Mouse (Mus musculus) liver, embryonic 16.5 days (tissue): Measurements from ENCODE around the gene Gm17949. TPM values are rescaled to one million over a fixed set of nuclear protein-coding genes. Genes with fewer than 3 reads are reported as not detected.

Source experiments
- ATAC-seq: fragments of 200-750 bp; cut with Nextera tagmentation; 2 replicates; pipeline ENCODE4 v1.8.0; 2017; ENCODE audit warnings: low read depth, mild to moderate bottlenecking, moderate number of reproducible peaks, moderate library complexity
- H3K27ac ChIP-seq: fragments of 300-500 bp; sonication (generic); 2 replicates; pipeline ENCODE4 v1.5.1; 2014; ENCODE audit warnings: mild to moderate bottlenecking, low read length
- H3K27me3 ChIP-seq: fragments of 300-500 bp; sonication (generic); 2 replicates; pipeline ENCODE4 v1.6.1; 2014; ENCODE audit warnings: low read depth, low read length, mixed read lengths; ENCODE audit not compliant: control insufficient read depth, insufficient read depth
- H3K36me3 ChIP-seq: fragments of 300-500 bp; sonication (generic); 2 replicates; pipeline ENCODE4 v1.6.1; 2014; ENCODE audit warnings: mild to moderate bottlenecking; ENCODE audit not compliant: control insufficient read depth, insufficient read depth
- H3K4me1 ChIP-seq: fragments of 300-500 bp; sonication (generic); 2 replicates; pipeline ENCODE4 v1.6.1; 2014; ENCODE audit warnings: low read depth, low read length, mixed read lengths; ENCODE audit not compliant: control insufficient read depth
- H3K4me2 ChIP-seq: fragments of 300-500 bp; sonication (generic); 2 replicates; pipeline ENCODE4 v1.6.1; 2014; ENCODE audit warnings: low read depth, low read length, mixed read lengths
- H3K4me3 ChIP-seq: fragments of 300-500 bp; sonication (generic); 2 replicates; pipeline ENCODE4 v1.5.1; 2014; ENCODE audit warnings: low read depth, mild to moderate bottlenecking, low read length
- H3K9ac ChIP-seq: fragments of 300-500 bp; sonication (generic); 2 replicates; pipeline ENCODE4 v1.6.1; 2014; ENCODE audit warnings: low read depth, low read length
- H3K9me3 ChIP-seq: fragments of 300-500 bp; sonication (generic); replicated peaks from 2 replicates; pipeline ENCODE4 v1.6.1; 2016; ENCODE audit warnings: low read length; ENCODE audit not compliant: control insufficient read depth
- WGBS: fragments of 180-500 bp; shearing (Covaris S2); extraction: QIAGEN DNeasy Blood & Tissue Kit; methylation state at CpG from one replicate; pipeline ENCODE4 v1.1.7; 2014; ENCODE audit not compliant: insufficient replicate concordance; 5-methylcytosine and 5-hydroxymethylcytosine counted together
- polyA plus RNA-seq: library from polyadenylated mRNA; unstranded; fragments of >200 nt; fragmentation: Nextera tagmentation; extraction: Ambion mirVana; gene quantifications from 2 replicates; pipeline ENCODE4 v1.2.1, GENCODE M21; 2015

Gene Gm17949
- polyA plus RNA-seq, 1 experiment from 2014 or later = 0.21 TPM

- peak overlapping the region; percentile 73 for H3K4me3 ChIP-seq
- H3K36me3 ChIP-seq = peaks cover 12% of the 10 kb centered on the region
- H3K27me3 ChIP-seq = no peaks in the 10 kb centered on the region
- no peak overlapping the region for H3K27ac ChIP-seq
- H3K4me2 ChIP-seq = peak overlapping the region; percentile 87
- 67% methylated on average over 7 of the region's 7 CpGs for WGBS
- ATAC-seq = no peak
- no peaks in the 10 kb centered on the region for H3K9me3 ChIP-seq
- H3K4me1 ChIP-seq = peaks cover 15% of the 10 kb centered on the region
- no peak overlapping the region for H3K9ac ChIP-seq
Measured at GRCm38 (mm10) chr17:56988921-56989430, 22.3 kb upstream of the Gm17949 start.

- WGBS = 2% methylated on average over 25 of the region's 25 CpGs
- Histone ChIP-seq H3K4me2 (peak overlapping the region; percentile 87), H3K4me1 (peaks cover 15% of the 10 kb centered on the region), H3K27me3 (no peaks in the 10 kb centered on the region), H3K36me3 (peaks cover 14% of the 10 kb centered on the region), H3K9ac (peak overlapping the region; percentile 71), H3K27ac (peak overlapping the region; percentile 62), H3K9me3 (no peaks in the 10 kb centered on the region), H3K4me3 (peak overlapping the region; percentile 73)
- ATAC-seq = peak; percentile 83
Measured at GRCm38 (mm10) chr17:56989467-56990114, 21.7 kb upstream of the Gm17949 start.

- Histone ChIP-seq H3K4me1 (peaks cover 15% of the 10 kb centered on the region), H3K27ac (peak within 1 kb of the TSS; percentile 62), H3K4me3 (peak within 1 kb of the TSS; percentile 73), H3K27me3 (no peaks in the 10 kb centered on the region), H3K4me2 (peak within 1 kb of the TSS; percentile 87), H3K36me3 (peaks cover 19% of the 10 kb centered on the region), H3K9ac (peak within 1 kb of the TSS; percentile 71), H3K9me3 (no peaks in the 10 kb centered on the region)
- peak; percentile 97 for ATAC-seq
- WGBS = under 1% methylated on average over 52 of the region's 52 CpGs
Measured at GRCm38 (mm10) chr17:56990115-56990746, 21.0 kb upstream of the Gm17949 start, which contains the start of gene Clpp. Gene Clpp, plus strand, starts transcription at chr17:56990305.

- no peaks in the 10 kb centered on the region for H3K27me3 ChIP-seq
- peak overlapping the region; percentile 73 for H3K4me3 ChIP-seq
- H3K36me3 ChIP-seq = peaks cover 22% of the 10 kb centered on the region
- no peaks in the 10 kb centered on the region for H3K9me3 ChIP-seq
- H3K4me2 ChIP-seq = peak overlapping the region; percentile 87
- ATAC-seq = no peak
- H3K27ac ChIP-seq = no peak overlapping the region
- 65% methylated on average over 2 of the region's 2 CpGs for WGBS
- H3K9ac ChIP-seq = peak overlapping the region; percentile 71
- H3K4me1 ChIP-seq = peaks cover 15% of the 10 kb centered on the region
Measured at GRCm38 (mm10) chr17:56990966-56991365, 20.3 kb upstream of the Gm17949 start.

GRCm38 (mm10) chr17:56995046-56995445 is 16.2 kb upstream of the Gm17949 start:
- WGBS = 79% methylated on average over 8 of the region's 8 CpGs
- H3K9ac ChIP-seq = no peak overlapping the region
- H3K27me3 ChIP-seq = no peaks in the 10 kb centered on the region
- no peak overlapping the region for H3K27ac ChIP-seq
- no peaks in the 10 kb centered on the region for H3K9me3 ChIP-seq
- peaks cover 25% of the 10 kb centered on the region for H3K36me3 ChIP-seq
- no peak for ATAC-seq
- H3K4me3 ChIP-seq = no peak overlapping the region
- H3K4me2 ChIP-seq = no peak overlapping the region
- H3K4me1 ChIP-seq = peaks cover 18% of the 10 kb centered on the region

- no peak for ATAC-seq
- Histone ChIP-seq H3K9me3 (no peaks in the 10 kb centered on the region), H3K4me2 (peak overlapping the region; percentile 94; the same call in 1 of the 2 replicates), H3K27ac (no peak overlapping the region), H3K4me1 (peaks cover 8% of the 10 kb centered on the region), H3K9ac (no peak overlapping the region), H3K27me3 (no peaks in the 10 kb centered on the region), H3K4me3 (peak overlapping the region; percentile 89; the same call in 1 of the 2 replicates), H3K36me3 (peaks cover 25% of the 10 kb centered on the region)
- 52% methylated on average over 2 of the region's 2 CpGs for WGBS
Measured at GRCm38 (mm10) chr17:56996506-56996905, 14.8 kb upstream of the Gm17949 start.

- WGBS = under 1% methylated on average over 38 of the region's 38 CpGs
- peak within 1 kb of the TSS; percentile 94 for H3K4me2 ChIP-seq
- ATAC-seq = peak; percentile 100
- no peaks in the 10 kb centered on the region for H3K9me3 ChIP-seq
- H3K27ac ChIP-seq = peak within 1 kb of the TSS; percentile 64; the same call in 1 of the 2 replicates
- H3K36me3 ChIP-seq = peaks cover 25% of the 10 kb centered on the region
- H3K9ac ChIP-seq = peak within 1 kb of the TSS; percentile 75
- H3K27me3 ChIP-seq = no peaks in the 10 kb centered on the region
- peak within 1 kb of the TSS; percentile 89 for H3K4me3 ChIP-seq
- peaks cover 10% of the 10 kb centered on the region for H3K4me1 ChIP-seq
Measured at GRCm38 (mm10) chr17:56997029-56997667, 14.1 kb upstream of the Gm17949 start, which contains the start of gene Alkbh7. Gene Alkbh7, plus strand, starts transcription at chr17:56997339.

- H3K4me3 ChIP-seq = no peak overlapping the region
- H3K9me3 ChIP-seq = no peaks in the 10 kb centered on the region
- H3K36me3 ChIP-seq = peaks cover 27% of the 10 kb centered on the region
- peaks cover 20% of the 10 kb centered on the region for H3K4me1 ChIP-seq
- H3K27ac ChIP-seq = no peak overlapping the region
- no peak for ATAC-seq
- no peak overlapping the region for H3K4me2 ChIP-seq
- H3K27me3 ChIP-seq = no peaks in the 10 kb centered on the region
- H3K9ac ChIP-seq = no peak overlapping the region
- WGBS = 89% methylated on average over 9 of the region's 9 CpGs
Measured at GRCm38 (mm10) chr17:56999414-56999813, 11.9 kb upstream of the Gm17949 start.
